Mouse (Mus musculus): ENCODE results near the gene Uncx. TPM values are rescaled to one million over a fixed set of nuclear protein-coding genes. Genes with fewer than 3 reads are reported as not detected.

Gene Uncx
- polyA plus RNA-seq (2016; fragmentation: Nextera tagmentation; extraction: Ambion mirVana): 3.3 and 4.7 TPM in 2 replicates

DNA sequence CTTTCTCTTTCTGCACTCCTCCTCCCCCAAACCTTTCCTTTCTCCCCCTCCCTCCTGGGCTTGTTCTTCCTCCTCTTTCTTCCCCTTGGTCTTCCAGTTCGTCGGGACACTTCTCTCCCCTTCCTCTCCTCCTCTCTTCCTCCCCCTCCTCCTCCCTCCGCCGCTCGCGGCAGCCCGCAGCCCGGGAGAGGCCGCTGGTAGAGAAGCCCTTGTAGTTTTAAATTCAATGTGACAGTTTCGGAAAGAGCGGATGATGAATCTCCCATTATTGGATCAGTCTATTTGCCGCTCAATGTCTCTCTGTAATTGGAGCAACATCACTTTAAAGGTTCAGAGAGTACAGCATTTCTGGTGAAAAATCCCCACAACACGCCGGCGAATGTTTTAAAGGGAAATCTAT, at the start of gene Uncx:
TSS of gene Uncx (plus strand) at position 281 of the 400 bp plus-strand sequence.
- WGBS: under 1% methylated on average over 15 of the region's 15 CpGs
- peaks cover 100% of the 10 kb centered on the region for H3K27me3 ChIP-seq (replicated peaks; ENCODE audit: low read depth, poor library complexity, severe bottlenecking)
- peak; percentile 54 for DNase-seq (ENCODE audit: low spot score)

DNA sequence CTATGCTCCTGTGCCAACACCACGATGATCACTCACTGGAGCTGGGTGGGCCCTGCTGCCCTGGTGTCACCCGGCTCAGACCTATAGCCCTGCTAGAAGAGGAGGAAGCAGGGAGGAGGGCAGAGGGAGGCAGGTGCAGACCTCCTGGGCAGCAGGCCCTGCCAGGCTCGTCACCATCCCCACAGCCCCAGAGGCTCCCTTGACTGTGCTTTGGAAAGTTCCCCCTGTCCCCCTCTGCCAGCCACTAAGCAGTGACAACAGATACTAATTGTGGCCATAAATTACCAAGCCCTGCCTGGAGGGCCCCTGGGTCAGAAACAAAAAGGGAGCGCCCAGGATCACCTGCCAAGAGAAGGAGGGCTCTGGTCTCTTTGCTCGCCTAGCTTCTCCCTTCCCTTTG, 49.6 kb upstream of the Uncx start:
- no peak for DNase-seq (ENCODE audit: low spot score)
- H3K27me3 ChIP-seq (replicated peaks; ENCODE audit: low read depth, poor library complexity, severe bottlenecking): peaks cover 6% of the 10 kb centered on the region
- H3K9me3 ChIP-seq: no peaks in the 10 kb centered on the region
- no peak overlapping the region for H3K27ac ChIP-seq (replicated peaks)
- H3K4me1 ChIP-seq: no peaks in the 10 kb centered on the region
- 62% methylated on average over 5 of the region's 5 CpGs for WGBS
- H3K4me3 ChIP-seq: no peak overlapping the region
- no peaks in the 10 kb centered on the region for H3K36me3 ChIP-seq (replicated peaks)

More for the DNA sequence above, at the start of gene Uncx:
- Histone ChIP-seq H3K9me3 (no peaks in the 10 kb centered on the region), H3K4me3 (peak within 1 kb of the TSS; percentile 41), H3K4me1 (peaks cover 64% of the 10 kb centered on the region), H3K27ac (replicated peaks) (peak within 1 kb of the TSS; percentile 3), H3K36me3 (replicated peaks) (no peaks in the 10 kb centered on the region)

DNA sequence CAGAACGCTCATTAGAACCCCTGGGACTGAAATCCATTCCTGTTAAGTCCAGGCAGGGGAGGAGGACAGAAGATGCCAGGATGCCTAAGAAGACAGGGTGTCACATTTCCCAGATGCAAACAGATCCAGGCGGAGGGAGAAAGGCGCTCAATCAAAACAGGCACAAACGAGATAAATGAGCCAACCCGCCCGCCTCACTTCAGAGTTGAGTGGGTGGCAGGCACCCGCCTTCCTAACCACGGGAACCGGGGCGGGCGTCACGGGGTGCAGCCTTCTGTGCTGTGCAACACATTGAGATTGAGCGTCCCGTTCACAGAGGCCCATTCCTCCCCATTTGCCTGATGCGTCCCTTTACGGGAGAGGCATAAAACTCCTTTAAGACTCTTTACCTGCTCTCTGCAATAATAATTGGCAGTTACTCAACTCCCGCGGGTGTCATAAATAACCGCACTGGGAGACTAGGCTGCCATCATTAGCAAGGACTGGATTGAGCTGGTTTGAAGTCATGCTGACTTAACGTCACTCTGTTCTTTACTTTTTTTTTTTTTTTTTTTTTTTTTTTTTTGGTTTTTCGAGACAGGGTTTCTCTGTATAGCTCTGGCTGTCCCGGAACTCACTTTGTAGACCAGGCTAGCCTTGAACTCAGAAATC, 48.1 kb upstream of the Uncx start:
- Histone ChIP-seq H3K27ac (replicated peaks) (no peak overlapping the region), H3K36me3 (replicated peaks) (no peaks in the 10 kb centered on the region), H3K27me3 (replicated peaks; ENCODE audit: low read depth, poor library complexity, severe bottlenecking) (peaks cover 8% of the 10 kb centered on the region), H3K4me1 (no peaks in the 10 kb centered on the region), H3K4me3 (no peak overlapping the region), H3K9me3 (no peaks in the 10 kb centered on the region)
- no peak for DNase-seq (ENCODE audit: low spot score)
- 65% methylated on average over 22 of the region's 22 CpGs for WGBS

DNA sequence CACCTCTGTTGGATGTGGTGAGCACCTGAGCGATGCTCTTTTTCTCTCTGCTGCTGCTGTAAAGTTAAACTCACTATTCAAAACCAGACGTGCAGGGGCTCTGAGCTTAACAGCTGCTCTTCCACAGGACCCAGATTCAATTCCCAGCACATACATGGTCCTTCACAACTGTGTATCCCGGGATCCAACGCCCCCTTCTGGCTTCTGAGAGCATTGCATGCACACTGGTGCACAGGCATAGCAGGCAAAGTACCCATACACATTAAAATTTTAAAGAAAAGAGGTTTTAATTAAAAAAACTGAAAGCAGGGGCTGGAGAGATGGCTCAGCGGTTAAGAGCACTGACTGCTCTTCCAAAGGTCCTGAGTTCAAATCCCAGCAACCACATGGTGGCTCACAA, 46.4 kb upstream of the Uncx start:
- peaks cover 8% of the 10 kb centered on the region; the same call in 1 of the 2 replicates for H3K27me3 ChIP-seq (replicated peaks; ENCODE audit: low read depth, poor library complexity, severe bottlenecking)
- no peaks in the 10 kb centered on the region for H3K4me1 ChIP-seq
- WGBS: 59% methylated on average over 5 of the region's 5 CpGs
- H3K4me3 ChIP-seq: no peak overlapping the region
- no peak overlapping the region for H3K27ac ChIP-seq (replicated peaks)
- no peaks in the 10 kb centered on the region for H3K36me3 ChIP-seq (replicated peaks)
- DNase-seq (ENCODE audit: low spot score): no peak
- no peaks in the 10 kb centered on the region for H3K9me3 ChIP-seq

DNA sequence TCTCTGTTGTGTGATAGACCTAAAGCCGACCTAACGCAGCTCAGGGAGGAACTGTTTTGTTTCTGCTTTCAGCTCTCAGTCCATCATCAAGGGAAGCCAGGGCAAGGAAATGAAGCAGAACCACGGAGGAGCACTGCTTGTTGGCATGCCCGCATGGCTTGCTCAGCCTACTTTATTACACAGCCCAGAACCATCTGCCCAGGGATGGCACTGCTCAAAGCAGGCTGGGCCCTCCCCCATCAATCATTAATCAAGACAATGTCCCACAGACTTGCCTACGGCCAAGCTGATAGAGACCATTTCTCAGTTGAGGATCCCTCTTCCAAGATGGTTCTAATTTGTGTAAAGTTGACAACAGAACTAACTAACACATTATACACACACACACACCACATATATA, 44.5 kb upstream of the Uncx start:
- WGBS: 72% methylated on average over 5 of the region's 5 CpGs
- Histone ChIP-seq H3K27ac (replicated peaks) (no peak overlapping the region), H3K4me3 (no peak overlapping the region), H3K4me1 (no peaks in the 10 kb centered on the region), H3K36me3 (replicated peaks) (no peaks in the 10 kb centered on the region), H3K27me3 (replicated peaks; ENCODE audit: low read depth, poor library complexity, severe bottlenecking) (peaks cover 12% of the 10 kb centered on the region; the same call in 1 of the 2 replicates), H3K9me3 (no peaks in the 10 kb centered on the region)
- DNase-seq (ENCODE audit: low spot score): no peak

DNA sequence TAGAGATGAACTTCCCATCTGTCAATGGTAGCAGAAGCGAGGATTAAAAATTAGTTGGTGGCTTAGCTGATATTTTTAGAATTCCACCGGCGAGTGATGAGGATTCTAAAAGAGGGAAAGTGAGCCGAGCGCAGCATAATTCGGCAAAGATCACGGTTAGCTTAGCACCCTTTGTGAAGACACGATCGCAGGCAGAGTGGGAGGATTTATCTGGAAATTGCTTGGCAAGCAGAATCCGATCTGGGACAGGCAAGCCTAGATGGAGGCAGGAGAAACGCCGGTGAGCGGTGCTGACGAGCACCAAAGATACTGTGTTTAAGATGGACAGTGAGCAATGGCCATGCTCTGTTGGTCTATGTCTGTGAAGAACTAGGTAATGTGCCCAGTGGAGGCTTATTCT, 41.0 kb upstream of the Uncx start:
- H3K4me3 ChIP-seq: no peak overlapping the region
- no peak overlapping the region for H3K27ac ChIP-seq (replicated peaks)
- no peak for DNase-seq (ENCODE audit: low spot score)
- H3K9me3 ChIP-seq: no peaks in the 10 kb centered on the region
- H3K27me3 ChIP-seq (replicated peaks; ENCODE audit: low read depth, poor library complexity, severe bottlenecking): peaks cover 24% of the 10 kb centered on the region
- 87% methylated on average over 14 of the region's 14 CpGs for WGBS
- no peaks in the 10 kb centered on the region for H3K4me1 ChIP-seq
- H3K36me3 ChIP-seq (replicated peaks): no peaks in the 10 kb centered on the region

DNA sequence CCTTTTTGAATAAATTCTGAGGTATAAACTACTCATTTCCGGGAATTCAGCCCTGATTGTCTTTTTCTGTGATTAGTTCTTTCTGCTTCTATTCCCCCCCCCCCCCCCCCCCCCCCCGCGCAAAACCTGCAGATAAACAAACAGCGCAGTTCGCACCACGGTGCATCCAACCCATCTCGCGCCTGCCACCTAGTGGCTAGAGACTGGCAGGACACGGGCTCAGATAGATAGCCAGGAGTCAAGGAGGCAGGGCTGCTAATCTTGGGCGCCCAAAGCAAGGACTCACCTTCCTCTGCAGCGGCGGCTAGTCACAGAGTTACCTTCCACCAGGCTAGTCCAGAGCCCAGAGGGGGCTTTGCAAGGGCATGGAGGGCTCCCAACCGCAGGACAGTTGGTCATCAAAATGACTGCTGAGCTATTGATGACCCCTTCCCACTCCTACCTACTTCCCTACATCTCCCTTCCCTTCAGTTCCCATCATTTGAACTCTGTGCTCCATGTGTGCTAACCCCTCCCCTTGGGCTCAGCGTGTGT, 38.2 kb upstream of the Uncx start:
- H3K36me3 ChIP-seq (replicated peaks): no peaks in the 10 kb centered on the region
- no peak overlapping the region for H3K27ac ChIP-seq (replicated peaks)
- no peaks in the 10 kb centered on the region for H3K9me3 ChIP-seq
- H3K4me1 ChIP-seq: no peaks in the 10 kb centered on the region
- no peak overlapping the region for H3K4me3 ChIP-seq
- DNase-seq (ENCODE audit: low spot score): peak; percentile 78
- WGBS: 4% methylated on average over 14 of the region's 14 CpGs
- H3K27me3 ChIP-seq (replicated peaks; ENCODE audit: low read depth, poor library complexity, severe bottlenecking): peaks cover 29% of the 10 kb centered on the region

DNA sequence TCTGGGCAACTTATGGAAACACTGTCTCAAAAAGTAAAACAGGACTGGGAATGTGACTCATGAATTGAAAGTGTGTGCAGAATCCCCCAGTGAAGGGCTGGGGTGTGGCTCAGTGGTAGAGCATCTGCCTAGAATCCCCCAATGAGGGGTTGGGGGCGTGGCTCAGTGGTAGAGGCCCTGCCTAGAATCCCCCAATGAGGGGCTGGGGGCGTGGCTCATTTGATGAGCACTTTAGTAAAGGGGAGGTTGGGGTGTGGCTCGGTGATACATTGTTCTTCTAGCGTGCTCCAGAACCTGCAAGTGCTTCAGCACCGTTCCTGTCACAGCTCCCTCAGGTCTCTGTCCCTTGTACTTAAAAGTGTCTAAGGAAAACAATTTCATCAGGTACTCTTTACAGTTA, 37.1 kb upstream of the Uncx start:
- Histone ChIP-seq H3K9me3 (no peaks in the 10 kb centered on the region), H3K4me3 (no peak overlapping the region), H3K27me3 (replicated peaks; ENCODE audit: low read depth, poor library complexity, severe bottlenecking) (peaks cover 40% of the 10 kb centered on the region), H3K36me3 (replicated peaks) (no peaks in the 10 kb centered on the region), H3K27ac (replicated peaks) (no peak overlapping the region), H3K4me1 (no peaks in the 10 kb centered on the region)
- DNase-seq (ENCODE audit: low spot score): no peak
- 22% methylated on average over 5 of the region's 5 CpGs for WGBS

DNA sequence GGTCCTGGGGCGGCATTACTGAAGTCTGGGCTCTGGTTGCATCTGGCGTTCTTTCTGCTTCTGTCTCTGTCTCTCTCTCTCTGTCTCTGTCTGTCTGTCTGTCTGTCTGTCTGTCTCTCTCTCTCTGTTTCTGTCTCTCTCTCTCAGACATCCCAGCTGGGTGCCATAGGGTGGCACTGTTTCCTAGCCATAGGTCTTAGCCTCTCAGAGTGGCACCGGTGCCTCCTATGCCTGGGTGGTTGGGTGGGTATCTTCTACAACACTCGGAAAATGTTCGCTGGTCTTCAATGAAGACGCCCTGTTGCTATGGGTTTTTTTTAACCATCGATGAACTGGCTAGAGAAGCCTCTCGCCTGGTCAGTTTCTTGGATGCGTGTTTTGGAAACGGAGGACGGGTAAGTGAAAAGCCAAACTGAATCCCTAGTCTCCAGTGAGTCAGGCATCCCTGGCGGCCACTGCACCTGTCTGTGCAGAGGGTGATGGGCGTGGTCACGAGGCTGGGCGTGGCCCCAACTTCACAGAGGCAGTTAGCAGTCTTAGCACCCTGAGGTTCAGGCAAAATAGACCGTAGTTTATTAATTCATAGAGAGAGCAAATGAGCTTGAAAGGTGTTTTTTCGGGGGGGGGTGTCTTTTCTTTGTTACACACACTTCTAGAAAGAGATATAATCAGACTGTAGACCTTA, 32.5 kb upstream of the Uncx start:
- Histone ChIP-seq H3K27me3 (replicated peaks; ENCODE audit: low read depth, poor library complexity, severe bottlenecking) (peaks cover 26% of the 10 kb centered on the region), H3K36me3 (replicated peaks) (no peaks in the 10 kb centered on the region), H3K27ac (replicated peaks) (no peak overlapping the region), H3K4me3 (no peak overlapping the region), H3K4me1 (no peaks in the 10 kb centered on the region), H3K9me3 (no peaks in the 10 kb centered on the region)
- 18% methylated on average over 17 of the region's 17 CpGs for WGBS
- peak; percentile 20 for DNase-seq (ENCODE audit: low spot score)

DNA sequence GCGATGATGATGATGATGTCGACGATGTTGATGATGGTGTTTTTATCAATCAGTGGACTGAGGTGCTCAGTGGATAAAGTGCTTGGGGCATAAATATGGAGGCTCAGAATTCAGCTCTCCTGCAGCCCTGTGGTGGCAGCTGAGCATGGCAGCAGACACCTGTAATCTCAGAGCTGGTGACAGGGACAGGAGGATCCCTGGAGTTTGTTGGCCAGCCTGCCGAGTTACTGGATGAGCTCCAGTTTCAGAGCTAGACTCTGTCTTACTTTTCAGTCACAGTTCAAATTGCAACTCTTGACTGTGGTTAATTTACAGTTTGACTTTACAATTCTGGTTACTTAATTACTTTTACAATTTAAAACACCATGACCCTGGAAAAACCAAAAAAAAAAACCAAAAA, 31.1 kb upstream of the Uncx start:
- no peak for DNase-seq (ENCODE audit: low spot score)
- no peak overlapping the region for H3K27ac ChIP-seq (replicated peaks)
- no peaks in the 10 kb centered on the region for H3K9me3 ChIP-seq
- peaks cover 27% of the 10 kb centered on the region for H3K27me3 ChIP-seq (replicated peaks; ENCODE audit: low read depth, poor library complexity, severe bottlenecking)
- no peak overlapping the region for H3K4me3 ChIP-seq
- no peaks in the 10 kb centered on the region for H3K4me1 ChIP-seq
- H3K36me3 ChIP-seq (replicated peaks): no peaks in the 10 kb centered on the region
- 85% methylated on average over 4 of the region's 4 CpGs for WGBS

DNA sequence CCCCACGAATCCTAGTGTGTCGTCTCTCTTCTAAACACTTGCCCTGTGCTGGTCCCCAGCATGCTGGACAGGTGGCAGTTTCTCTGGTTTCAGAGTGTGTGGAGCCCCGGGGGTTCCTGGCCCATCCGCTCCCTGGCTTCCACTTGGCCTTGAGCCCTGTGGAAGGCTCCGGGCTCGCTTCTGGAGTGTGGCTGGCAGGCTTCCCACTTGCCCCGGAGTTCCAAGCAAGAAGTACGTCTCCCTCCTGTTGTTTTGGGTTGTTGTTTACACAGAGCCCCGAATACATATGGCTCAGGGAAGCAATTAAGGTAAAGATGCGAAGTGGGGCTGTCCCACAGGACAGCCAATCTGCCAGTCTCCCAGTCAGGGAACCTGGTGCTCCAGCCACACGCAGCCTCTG, 27.0 kb upstream of the Uncx start:
- Histone ChIP-seq H3K36me3 (replicated peaks) (no peaks in the 10 kb centered on the region), H3K9me3 (no peaks in the 10 kb centered on the region), H3K27ac (replicated peaks) (no peak overlapping the region), H3K27me3 (replicated peaks; ENCODE audit: low read depth, poor library complexity, severe bottlenecking) (peaks cover 15% of the 10 kb centered on the region), H3K4me1 (0 out of 2 replicates have a peak, but pooled peaks cover 1% of the 10 kb centered on the region), H3K4me3 (no peak overlapping the region)
- no peak for DNase-seq (ENCODE audit: low spot score)
- WGBS: 50% methylated on average over 11 of the region's 11 CpGs

DNA sequence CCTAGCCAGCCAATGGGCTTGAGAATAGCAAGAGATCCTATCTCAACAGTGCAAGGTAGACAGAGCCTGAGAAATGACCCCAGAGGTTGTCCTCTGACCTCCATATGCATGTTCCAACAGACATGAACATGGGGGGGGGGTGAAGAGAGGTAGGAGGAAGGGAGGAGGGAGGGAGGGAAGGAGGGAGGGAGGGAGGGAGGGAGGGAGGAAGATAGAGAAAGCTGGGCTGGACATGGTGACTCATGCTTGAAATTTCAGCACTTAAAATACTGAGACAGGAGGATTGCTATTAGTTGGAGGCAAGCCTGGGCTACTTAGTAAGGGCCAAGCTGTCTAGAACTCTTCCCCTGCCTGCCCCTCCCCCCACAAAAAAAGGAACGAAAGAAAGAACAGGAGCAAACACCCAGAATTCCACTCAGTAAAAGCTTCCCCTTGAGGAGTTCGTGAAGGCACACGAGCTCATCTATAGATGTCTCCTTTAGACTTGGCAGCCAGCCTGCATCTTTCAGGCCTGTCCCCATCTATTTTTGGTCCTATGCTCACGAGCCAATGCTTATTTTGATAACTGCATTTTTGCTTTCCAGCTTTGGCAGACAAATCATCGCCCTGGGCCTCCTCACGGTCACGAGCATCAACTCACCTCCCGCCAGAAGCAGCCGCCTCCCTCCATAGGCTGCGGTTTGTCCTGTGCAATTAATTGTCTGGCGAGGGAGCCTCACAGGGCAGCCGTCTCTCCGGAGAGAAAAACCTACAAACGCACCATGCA, 23.0 kb upstream of the Uncx start:
- WGBS: 69% methylated on average over 14 of the region's 14 CpGs
- no peak for DNase-seq (ENCODE audit: low spot score)
- no peaks in the 10 kb centered on the region for H3K9me3 ChIP-seq
- H3K4me3 ChIP-seq: no peak overlapping the region
- H3K36me3 ChIP-seq (replicated peaks): no peaks in the 10 kb centered on the region
- peaks cover 12% of the 10 kb centered on the region; the same call in 1 of the 2 replicates for H3K4me1 ChIP-seq
- H3K27ac ChIP-seq (replicated peaks): no peak overlapping the region
- peaks cover 25% of the 10 kb centered on the region for H3K27me3 ChIP-seq (replicated peaks; ENCODE audit: low read depth, poor library complexity, severe bottlenecking)

Measured in embryonic facial prominence, embryonic 10.5 days (tissue).